Mouse (Mus musculus): ENCODE data around the gene Gsdma.

DNA sequence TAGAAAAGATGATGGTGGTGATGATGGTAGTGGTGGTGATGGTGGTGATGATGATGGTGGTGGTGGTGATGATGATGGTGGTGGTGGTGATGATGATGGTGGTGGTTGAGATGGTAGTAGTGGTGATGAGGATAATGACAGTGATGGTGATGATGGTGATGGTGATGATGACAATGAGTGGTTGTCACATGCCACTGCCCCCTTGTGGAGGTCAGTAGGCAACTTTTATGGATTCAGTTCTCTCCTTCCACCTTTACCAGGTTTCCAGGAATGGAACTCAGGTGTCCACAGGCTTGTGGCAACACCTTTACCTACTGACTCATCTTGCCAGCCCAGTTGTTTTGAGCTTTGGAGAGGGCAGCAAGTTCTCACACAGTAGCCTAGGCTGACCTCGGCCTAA lies 15.9 kb downstream of the Gsdma start:
- TF ChIP-seq CTCF (IDR thresholded peaks at IDR 0.05; ENCODE audit: low read depth) (no peak), EP300 (IDR thresholded peaks at IDR 0.05; ENCODE audit: low read depth) (no peak)

Data from heart, postnatal 0 days (tissue).